Mouse (Mus musculus): Measurements from ENCODE around the gene Cyp1a1. TPM values are rescaled to one million over a fixed set of nuclear protein-coding genes. Genes with fewer than 3 reads are reported as not detected.

Cyp1a1 gene
- 0.09 and 0.11 TPM in 2 replicates for polyA plus RNA-seq (2012; rRNA removed)

GRCm38 (mm10) chr9:57687751-57688150 is at the start of gene Cyp1a1:
Gene Cyp1a1, plus strand, starts transcription at chr9:57687928.
- H3K4me1 ChIP-seq (ENCODE audit: control insufficient read depth, insufficient read depth, low read length), result no peaks in the 10 kb centered on the region
- H3K4me3 ChIP-seq (ENCODE audit: control insufficient read depth, low read depth, low read length), result no peak within 1 kb of the TSS
- no peaks in the 10 kb centered on the region for H3K27me3 ChIP-seq (ENCODE audit: control insufficient read depth, insufficient read depth, low read length)
- no peak for TF ChIP-seq POLR2A (IDR thresholded peaks at IDR 0.05; ENCODE audit: control insufficient read depth, low read depth, low read length)
- no peak within 1 kb of the TSS for H3K27ac ChIP-seq (ENCODE audit: control insufficient read depth, insufficient read depth, low read depth, low read length)
- no peaks in the 10 kb centered on the region for H3K36me3 ChIP-seq (ENCODE audit: control insufficient read depth, insufficient read depth, low read length)

- Histone ChIP-seq H3K27me3 (ENCODE audit: control insufficient read depth, insufficient read depth, low read length) (no peaks in the 10 kb centered on the region), H3K27ac (ENCODE audit: control insufficient read depth, insufficient read depth, low read depth, low read length) (no peak overlapping the region), H3K36me3 (ENCODE audit: control insufficient read depth, insufficient read depth, low read length) (no peaks in the 10 kb centered on the region), H3K4me1 (ENCODE audit: control insufficient read depth, insufficient read depth, low read length) (peaks cover 6% of the 10 kb centered on the region), H3K4me3 (ENCODE audit: control insufficient read depth, low read depth, low read length) (no peak overlapping the region)
- TF ChIP-seq CTCF (IDR thresholded peaks at IDR 0.05; ENCODE audit: control insufficient read depth, insufficient read depth, insufficient replicate concordance, low read depth, low read length), result no peak
- TF ChIP-seq POLR2A (IDR thresholded peaks at IDR 0.05; ENCODE audit: control insufficient read depth, low read depth, low read length), result no peak
Measured at GRCm38 (mm10) chr9:57638651-57639459, 48.9 kb upstream of the Cyp1a1 start.

- no peaks in the 10 kb centered on the region for H3K36me3 ChIP-seq (ENCODE audit: control insufficient read depth, insufficient read depth, low read length)
- TF ChIP-seq CTCF (IDR thresholded peaks at IDR 0.05; ENCODE audit: control insufficient read depth, insufficient read depth, insufficient replicate concordance, low read depth, low read length) (no peak), POLR2A (IDR thresholded peaks at IDR 0.05; ENCODE audit: control insufficient read depth, low read depth, low read length) (no peak)
- H3K4me3 ChIP-seq (ENCODE audit: control insufficient read depth, low read depth, low read length), result no peak overlapping the region
- H3K4me1 ChIP-seq (ENCODE audit: control insufficient read depth, insufficient read depth, low read length), result peaks cover 13% of the 10 kb centered on the region
- no peaks in the 10 kb centered on the region for H3K27me3 ChIP-seq (ENCODE audit: control insufficient read depth, insufficient read depth, low read length)
- H3K27ac ChIP-seq (ENCODE audit: control insufficient read depth, insufficient read depth, low read depth, low read length), result no peak overlapping the region
Measured at GRCm38 (mm10) chr9:57639661-57640328, 47.9 kb upstream of the Cyp1a1 start.

GRCm38 (mm10) chr9:57640384-57640783 is 47.3 kb upstream of the Cyp1a1 start:
- TF ChIP-seq CTCF (IDR thresholded peaks at IDR 0.05; ENCODE audit: control insufficient read depth, insufficient read depth, insufficient replicate concordance, low read depth, low read length) (no peak), POLR2A (IDR thresholded peaks at IDR 0.05; ENCODE audit: control insufficient read depth, low read depth, low read length) (no peak)
- Histone ChIP-seq H3K27me3 (ENCODE audit: control insufficient read depth, insufficient read depth, low read length) (no peaks in the 10 kb centered on the region), H3K36me3 (ENCODE audit: control insufficient read depth, insufficient read depth, low read length) (no peaks in the 10 kb centered on the region), H3K4me1 (ENCODE audit: control insufficient read depth, insufficient read depth, low read length) (peaks cover 14% of the 10 kb centered on the region), H3K4me3 (ENCODE audit: control insufficient read depth, low read depth, low read length) (no peak overlapping the region), H3K27ac (ENCODE audit: control insufficient read depth, insufficient read depth, low read depth, low read length) (0 out of 2 replicates have a peak overlapping the region, but pooled peaks have one; percentile 37)

GRCm38 (mm10) chr9:57641022-57641421 is 46.7 kb upstream of the Cyp1a1 start:
- Histone ChIP-seq H3K4me3 (ENCODE audit: control insufficient read depth, low read depth, low read length) (no peak overlapping the region), H3K4me1 (ENCODE audit: control insufficient read depth, insufficient read depth, low read length) (peaks cover 14% of the 10 kb centered on the region), H3K27me3 (ENCODE audit: control insufficient read depth, insufficient read depth, low read length) (no peaks in the 10 kb centered on the region), H3K36me3 (ENCODE audit: control insufficient read depth, insufficient read depth, low read length) (no peaks in the 10 kb centered on the region), H3K27ac (ENCODE audit: control insufficient read depth, insufficient read depth, low read depth, low read length) (no peak overlapping the region)
- TF ChIP-seq CTCF (IDR thresholded peaks at IDR 0.05; ENCODE audit: control insufficient read depth, insufficient read depth, insufficient replicate concordance, low read depth, low read length) (no peak), POLR2A (IDR thresholded peaks at IDR 0.05; ENCODE audit: control insufficient read depth, low read depth, low read length) (no peak)

- Histone ChIP-seq H3K27me3 (ENCODE audit: control insufficient read depth, insufficient read depth, low read length) (no peaks in the 10 kb centered on the region), H3K4me3 (ENCODE audit: control insufficient read depth, low read depth, low read length) (no peak overlapping the region), H3K36me3 (ENCODE audit: control insufficient read depth, insufficient read depth, low read length) (no peaks in the 10 kb centered on the region), H3K4me1 (ENCODE audit: control insufficient read depth, insufficient read depth, low read length) (peaks cover 14% of the 10 kb centered on the region), H3K27ac (ENCODE audit: control insufficient read depth, insufficient read depth, low read depth, low read length) (no peak overlapping the region)
- TF ChIP-seq POLR2A (IDR thresholded peaks at IDR 0.05; ENCODE audit: control insufficient read depth, low read depth, low read length), result no peak
Measured at GRCm38 (mm10) chr9:57641775-57642550, 45.8 kb upstream of the Cyp1a1 start.

Data from testis, adult 2 months (tissue).